Mouse (Mus musculus) left cerebral cortex, adult 2 months (tissue): Measurements from ENCODE around the gene Fam57b. TPM values are rescaled to one million over a fixed set of nuclear protein-coding genes. Genes with fewer than 3 reads are reported as not detected.

Experiments
- DNase-seq, 2 experiments: peaks; one replicate each; pipeline ENCODE4 v3.0.0; 2021 to 2022; ENCODE audit warnings: low spot score in 2 of 2, mixed read lengths in 1 of 2; ENCODE audit errors: extremely low spot score in 1 of 2
- H3K27ac ChIP-seq: fragments of 200-600 bp; 2 replicates; pipeline ENCODE4 v1.8.1; 2022
- H3K4me3 ChIP-seq: fragments of 200-600 bp; 2 replicates; pipeline ENCODE4 v1.8.1; 2022
- CTCF ChIP-seq: fragments of 200-600 bp; IDR thresholded peaks from 2 replicates; pipeline ENCODE4 v1.8.1; 2022; ENCODE audit warnings: antibody characterized with exemption, mild to moderate bottlenecking, moderate library complexity
- intact Hi-C: fragments of 180-260 bp; cut with DNase I; formaldehyde crosslinking; loops from one replicate; pipeline ENCODE4 v1.15.1; 2025
- total RNA-seq, 2 experiments: library from RNA; stranded (reverse); gene quantifications; 2 replicates each; pipeline ENCODE4 v1.2.3; 2021

Gene Fam57b
- total RNA-seq, 2 experiments from 2014 or later: 71.6 to 77.4 TPM

GRCm38 (mm10) chr7:126847421-126848398 is 50.2 kb downstream of the Fam57b start:
- TF ChIP-seq CTCF: no peak
- H3K4me3 ChIP-seq: peak overlapping the region; percentile 66
- intact Hi-C loops: no loop called here
- H3K27ac ChIP-seq: peak overlapping the region; percentile 77
- DNase-seq: no peak

- intact Hi-C loops: no loop called here
- TF ChIP-seq CTCF: no peak; the same call in 1 of the 2 replicates
- no peak for DNase-seq
- H3K4me3 ChIP-seq: peak overlapping the region; percentile 66
- peak overlapping the region; percentile 77 for H3K27ac ChIP-seq
Measured at GRCm38 (mm10) chr7:126848794-126849193, 51.3 kb downstream of the Fam57b start.

- Histone ChIP-seq H3K27ac (no peak overlapping the region), H3K4me3 (no peak overlapping the region)
- no peak for DNase-seq
- intact Hi-C loops: no loop called here
- TF ChIP-seq CTCF: no peak
Measured at GRCm38 (mm10) chr7:126850161-126850560, 52.7 kb downstream of the Fam57b start.

- DNase-seq: no peak
- intact Hi-C loops: no loop called here
- TF ChIP-seq CTCF: no peak
- H3K4me3 ChIP-seq: no peak overlapping the region
- no peak overlapping the region for H3K27ac ChIP-seq
Measured at GRCm38 (mm10) chr7:126851192-126851591, 53.7 kb downstream of the Fam57b start.

- H3K27ac ChIP-seq: no peak overlapping the region
- intact Hi-C loops: no loop called here
- TF ChIP-seq CTCF: no peak
- no peak overlapping the region for H3K4me3 ChIP-seq
- DNase-seq: no peak
Measured at GRCm38 (mm10) chr7:126853454-126853853, 56.0 kb downstream of the Fam57b start.

- H3K4me3 ChIP-seq: no peak overlapping the region
- intact Hi-C loops: no loop called here
- no peak for DNase-seq
- TF ChIP-seq CTCF: no peak; the same call in 1 of the 2 replicates
- no peak overlapping the region; the same call in 1 of the 2 replicates for H3K27ac ChIP-seq
Measured at GRCm38 (mm10) chr7:126855641-126856040, 58.2 kb downstream of the Fam57b start.

GRCm38 (mm10) chr7:126856741-126857420 is 59.4 kb downstream of the Fam57b start:
- no peak for DNase-seq
- intact Hi-C loops: no loop called here
- no peak for TF ChIP-seq CTCF
- no peak overlapping the region for H3K27ac ChIP-seq
- no peak overlapping the region for H3K4me3 ChIP-seq

- intact Hi-C loops: no loop called here
Measured at GRCm38 (mm10) chr7:126860987-126861386, 63.5 kb downstream of the Fam57b start.

GRCm38 (mm10) chr7:126861429-126862130 is 64.1 kb downstream of the Fam57b start, which contains the start of gene Hirip3:
TSS of gene Hirip3 (plus strand) at chr7:126861972.
- Histone ChIP-seq H3K27ac (peak within 1 kb of the TSS; percentile 94), H3K4me3 (peak within 1 kb of the TSS; percentile 92)
- peak; percentile 93 to 95 for DNase-seq
- intact Hi-C loops: no loop called here
- TF ChIP-seq CTCF: no peak

More at GRCm38 (mm10) chr7:126860987-126861386, 63.5 kb downstream of the Fam57b start:
- TF ChIP-seq CTCF: no peak
- DNase-seq: no peak
- peak overlapping the region; percentile 92 for H3K4me3 ChIP-seq
- peak overlapping the region; percentile 94; the same call in 1 of the 2 replicates for H3K27ac ChIP-seq

- peak within 1 kb of the TSS; percentile 92 for H3K4me3 ChIP-seq
- intact Hi-C loops: no loop called here
- no peak for TF ChIP-seq CTCF
- DNase-seq: peak; percentile 92 to 93
- peak within 1 kb of the TSS; percentile 94 for H3K27ac ChIP-seq
Measured at GRCm38 (mm10) chr7:126862147-126862784, 64.8 kb downstream of the Fam57b start, which contains the start of gene Ino80e. TSS of gene Ino80e (minus strand) at chr7:126862377.

- H3K27ac ChIP-seq: no peak overlapping the region
- intact Hi-C loops: no loop called here
Measured at GRCm38 (mm10) chr7:126863791-126864190, 66.3 kb downstream of the Fam57b start.

More at GRCm38 (mm10) chr7:126863791-126864190, 66.3 kb downstream of the Fam57b start:
- TF ChIP-seq CTCF: no peak
- no peak for DNase-seq
- no peak overlapping the region for H3K4me3 ChIP-seq
